Mouse (Mus musculus) MEL (cell line): ENCODE data around the gene Gp9. TPM values are rescaled to one million over a fixed set of nuclear protein-coding genes. Genes with fewer than 3 reads are reported as not detected.

Experiments used
- DNase-seq: peaks from one replicate; pipeline ENCODE4 v3.0.0; 2011; ENCODE audit warnings: low read depth, low spot score
- H3K27ac ChIP-seq: 2 replicates; pipeline ENCODE4 v1.5.1; 2012; ENCODE audit warnings: low read depth, mild to moderate bottlenecking, control low read depth, low read length, moderate library complexity; ENCODE audit not compliant: control insufficient read depth
- H3K27me3 ChIP-seq, 2 experiments: fragments of 150-350 bp in 1 of 2; sonication (generic) in 1 of 2; 2 replicates each; pipeline ENCODE4 v1.6.1; 2012; ENCODE audit warnings: low read length in 2 of 2, mild to moderate bottlenecking in 2 of 2, improper control_type of control experiment in 1 of 2, moderate library complexity in 1 of 2; ENCODE audit not compliant: insufficient read depth in 2 of 2, control insufficient read depth in 1 of 2
- H3K36me3 ChIP-seq, 2 experiments: 2 replicates each; pipeline ENCODE4 v1.6.1; 2012 to 2014; ENCODE audit warnings: low read length in 2 of 2, improper control_type of control experiment in 1 of 2, inconsistent platforms in 1 of 2, mild to moderate bottlenecking in 1 of 2; ENCODE audit not compliant: insufficient read depth in 2 of 2, control insufficient read depth in 1 of 2
- H3K4me1 ChIP-seq, 2 experiments: fragments of 150-350 bp in 1 of 2; sonication (generic) in 1 of 2; 2 replicates each; pipeline ENCODE4 v1.6.1; 2012; ENCODE audit warnings: low read length in 2 of 2, improper control_type of control experiment in 1 of 2, mild to moderate bottlenecking in 1 of 2; ENCODE audit not compliant: insufficient read depth in 2 of 2, control insufficient read depth in 1 of 2
- H3K4me3 ChIP-seq, 2 experiments: fragments of 150-350 bp in 1 of 2; sonication (generic) in 1 of 2; 2 replicates each; pipeline ENCODE4 v1.5.1; 2012; ENCODE audit warnings: low read depth in 2 of 2, low read length in 2 of 2, mild to moderate bottlenecking in 2 of 2, moderate library complexity in 2 of 2, control low read depth in 1 of 2, improper control_type of control experiment in 1 of 2; ENCODE audit not compliant: control insufficient read depth in 1 of 2, insufficient read depth in 1 of 2
- H3K79me2 ChIP-seq: 2 replicates; pipeline ENCODE4 v1.6.1; 2012; ENCODE audit warnings: mild to moderate bottlenecking, low read length, moderate library complexity; ENCODE audit not compliant: control insufficient read depth, poor library complexity, insufficient read depth
- H3K9ac ChIP-seq: 2 replicates; pipeline ENCODE4 v1.6.1; 2012; ENCODE audit warnings: low read depth, mild to moderate bottlenecking, control low read depth, low read length, moderate library complexity; ENCODE audit not compliant: control insufficient read depth, poor library complexity, severe bottlenecking
- H3K9me3 ChIP-seq: fragments of 150-350 bp; sonication (generic); replicated peaks from 2 replicates; pipeline ENCODE4 v1.6.1; 2012; ENCODE audit warnings: mild to moderate bottlenecking, low read length, improper control_type of control experiment, moderate library complexity; ENCODE audit not compliant: insufficient read depth
- CHD1 ChIP-seq: IDR thresholded peaks from 2 replicates; pipeline ENCODE4 v1.6.1; 2012; ENCODE audit warnings: low read depth, mild to moderate bottlenecking, inconsistent platforms, low read length, improper control_type of control experiment
- CHD2 ChIP-seq: IDR thresholded peaks from 2 replicates; pipeline ENCODE4 v1.6.1; 2011; ENCODE audit warnings: low read length, improper control_type of control experiment
- CTCF ChIP-seq, 3 experiments: IDR thresholded peaks in 2 of 3; conservative IDR thresholded peaks in 1 of 3; 2 replicates each; pipeline ENCODE4 v1.5.1; 2011 to 2012; ENCODE audit warnings: low read length in 3 of 3, low read depth in 2 of 3, mild to moderate bottlenecking in 2 of 3, improper control_type of control experiment in 1 of 3, inconsistent platforms in 1 of 3, mixed read lengths in 1 of 3, moderate library complexity in 1 of 3; ENCODE audit not compliant: control insufficient read depth in 1 of 3, insufficient read depth in 1 of 3, poor library complexity in 1 of 3, severe bottlenecking in 1 of 3
- E2F4 ChIP-seq: IDR thresholded peaks from 2 replicates; pipeline ENCODE4 v1.6.1; 2011; ENCODE audit warnings: low read depth, low read length, improper control_type of control experiment, borderline replicate concordance
- ETS1 ChIP-seq: IDR thresholded peaks from 2 replicates; pipeline ENCODE4 v1.6.1; 2012; ENCODE audit warnings: low read depth, mild to moderate bottlenecking, inconsistent platforms, low read length, improper control_type of control experiment, moderate library complexity
- GABPA ChIP-seq: IDR thresholded peaks from 2 replicates; pipeline ENCODE4 v1.6.1; 2012; ENCODE audit warnings: low read depth, mild to moderate bottlenecking, inconsistent platforms, low read length, improper control_type of control experiment, moderate library complexity
- GATA1 ChIP-seq: IDR thresholded peaks from 2 replicates; pipeline ENCODE4 v1.6.1; 2011; ENCODE audit warnings: low read depth, low read length, improper control_type of control experiment
- JUND ChIP-seq: IDR thresholded peaks from 2 replicates; pipeline ENCODE4 v1.6.1; 2011; ENCODE audit warnings: low read depth, mild to moderate bottlenecking, improper control_type of control experiment, low read length
- KAT2A ChIP-seq: conservative IDR thresholded peaks from 2 replicates; pipeline ENCODE4 v1.6.1; 2012; ENCODE audit warnings: low read depth, low read length, improper control_type of control experiment, inconsistent platforms
- MAFK ChIP-seq: IDR thresholded peaks from 2 replicates; pipeline ENCODE4 v1.6.1; 2011; ENCODE audit warnings: low read depth, mild to moderate bottlenecking, low read length, improper control_type of control experiment, borderline replicate concordance
- MAX ChIP-seq: IDR thresholded peaks from 2 replicates; pipeline ENCODE4 v1.6.1; 2011; ENCODE audit warnings: low read length, improper control_type of control experiment
- MXI1 ChIP-seq: IDR thresholded peaks from 2 replicates; pipeline ENCODE4 v1.6.1; 2011; ENCODE audit warnings: mild to moderate bottlenecking, low read depth, low read length, improper control_type of control experiment
- MYC ChIP-seq: IDR thresholded peaks from 2 replicates; pipeline ENCODE4 v1.6.1; 2011; ENCODE audit warnings: low read depth, mild to moderate bottlenecking, low read length, improper control_type of control experiment, moderate library complexity
- NRF1 ChIP-seq: IDR thresholded peaks from 2 replicates; pipeline ENCODE4 v1.6.1; 2014; ENCODE audit warnings: low read depth, mild to moderate bottlenecking, inconsistent platforms, low read length, improper control_type of control experiment, moderate library complexity; ENCODE audit not compliant: poor library complexity, insufficient read depth, severe bottlenecking
- POLR2A ChIP-seq, 2 experiments: IDR thresholded peaks; 2 replicates each; pipeline ENCODE4 v1.6.1; 2011 to 2012; ENCODE audit warnings: low read length in 2 of 2, mild to moderate bottlenecking in 2 of 2, control low read depth in 1 of 2, improper control_type of control experiment in 1 of 2, low read depth in 1 of 2, moderate library complexity in 1 of 2; ENCODE audit not compliant: control insufficient read depth in 1 of 2, insufficient read depth in 1 of 2, poor library complexity in 1 of 2
- POLR2AphosphoS2 ChIP-seq: IDR thresholded peaks from 2 replicates; pipeline ENCODE4 v1.6.1; 2011; ENCODE audit warnings: low read length, improper control_type of control experiment
- RCOR1 ChIP-seq: IDR thresholded peaks from 2 replicates; pipeline ENCODE4 v1.6.1; 2012; ENCODE audit warnings: low read depth, mild to moderate bottlenecking, inconsistent platforms, low read length, improper control_type of control experiment
- SIN3A ChIP-seq: IDR thresholded peaks from 2 replicates; pipeline ENCODE4 v1.6.1; 2012; ENCODE audit warnings: low read length, improper control_type of control experiment, inconsistent platforms
- SMC3 ChIP-seq: IDR thresholded peaks from 2 replicates; pipeline ENCODE4 v1.6.1; 2011; ENCODE audit warnings: low read depth, low read length, improper control_type of control experiment
- TCF12 ChIP-seq: IDR thresholded peaks from 2 replicates; pipeline ENCODE4 v1.6.1; 2014; ENCODE audit warnings: low read depth, mild to moderate bottlenecking, inconsistent platforms, low read length, improper control_type of control experiment, moderate library complexity
- UBTF ChIP-seq: IDR thresholded peaks from 2 replicates; pipeline ENCODE4 v1.6.1; 2012; ENCODE audit warnings: low read depth, mild to moderate bottlenecking, inconsistent platforms, low read length, improper control_type of control experiment, moderate library complexity, borderline replicate concordance; ENCODE audit not compliant: insufficient read depth
- USF1 ChIP-seq: IDR thresholded peaks from 2 replicates; pipeline ENCODE4 v1.6.1; 2014; ENCODE audit warnings: low read depth, mild to moderate bottlenecking, inconsistent platforms, low read length, improper control_type of control experiment, moderate library complexity
- ZC3H11A ChIP-seq: IDR thresholded peaks from 2 replicates; pipeline ENCODE4 v1.6.1; 2012; ENCODE audit warnings: low read depth, mild to moderate bottlenecking, inconsistent platforms, low read length, improper control_type of control experiment
- ZKSCAN1 ChIP-seq: IDR thresholded peaks from 2 replicates; pipeline ENCODE4 v1.6.1; 2012; ENCODE audit warnings: low read depth, mild to moderate bottlenecking, inconsistent platforms, low read length, improper control_type of control experiment, moderate library complexity
- polyA plus RNA-seq, 2 experiments: library from polyadenylated mRNA; stranded (reverse) in 1 of 2; unstranded in 1 of 2; fragments of >175 nt in 1 of 2; fragments of >200 nt in 1 of 2; gene quantifications; 2 replicates each; pipeline versions ENCODE4 v1.2.1 to v1.2.4; 2012; ENCODE audit warnings: low replicate concordance in 2 of 2, low read depth in 1 of 2; ENCODE audit not compliant: insufficient read length in 2 of 2, insufficient read depth in 1 of 2, missing spikeins in 1 of 2
- total RNA-seq: library from RNA; depleted of rRNA; stranded (reverse); fragments of 300-350 nt; gene quantifications from 2 replicates; pipeline ENCODE4 v1.2.3, GENCODE M21; 2012

The Gp9 gene
- total and polyA plus RNA-seq, 3 experiments: 3.9 to 11.1 TPM; not detected in 1

DNA sequence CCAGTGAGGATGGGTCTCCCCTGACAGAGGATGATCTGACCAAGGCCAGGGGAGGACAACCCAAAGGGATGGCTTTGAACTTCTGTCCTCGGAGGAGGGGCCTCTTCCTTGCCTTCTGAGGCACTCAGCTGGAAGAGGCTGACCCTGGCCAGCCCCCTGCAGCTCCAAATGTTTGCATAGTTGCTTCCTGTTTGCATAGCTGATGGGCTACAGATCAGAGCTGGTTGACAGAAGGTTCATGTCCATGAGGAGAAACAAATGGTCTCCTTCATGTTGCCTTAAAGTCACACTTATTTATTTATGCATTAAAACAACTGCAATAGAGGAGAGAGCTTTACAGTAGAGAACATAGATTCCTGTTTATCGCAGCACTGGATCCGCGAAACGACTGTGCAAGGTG, 43.7 kb upstream of the Gp9 start:
- TF ChIP-seq GATA1 (no peak), ETS1 (no peak), CHD2 (no peak), MYC (no peak), ZC3H11A (no peak), JUND (no peak), KAT2A (no peak), POLR2AphosphoS2 (no peak), GABPA (no peak), MXI1 (no peak), CHD1 (no peak), UBTF (no peak), SIN3A (no peak), NRF1 (no peak), TCF12 (no peak), CTCF (IDR thresholded peaks at IDR 0.05 in 2 of 3, conservative IDR thresholded peaks at IDR 0.05 in 1 of 3; ENCODE audit: control insufficient read depth in 1 of 3, insufficient read depth in 1 of 3, low read depth in 2 of 3, low read length in 3 of 3, poor library complexity in 1 of 3, severe bottlenecking in 1 of 3) (no peak), RCOR1 (no peak), POLR2A (IDR thresholded peaks at IDR 0.05; ENCODE audit: control insufficient read depth in 1 of 2, insufficient read depth in 1 of 2, low read depth in 1 of 2, low read length in 2 of 2, poor library complexity in 1 of 2) (no peak)
- TF ChIP-seq, all 39 proteins: peak for 0
- Histone ChIP-seq H3K79me2 (no peaks in the 10 kb centered on the region), H3K4me3 (no peak overlapping the region), H3K4me1 (no peaks in the 10 kb centered on the region), H3K36me3 (no peaks in the 10 kb centered on the region), H3K27me3 (no peaks in the 10 kb centered on the region; a peak in 2 of 4 replicates), H3K9ac (no peak overlapping the region), H3K27ac (no peak overlapping the region), H3K9me3 (no peaks in the 10 kb centered on the region)
- no peak for DNase-seq

DNA sequence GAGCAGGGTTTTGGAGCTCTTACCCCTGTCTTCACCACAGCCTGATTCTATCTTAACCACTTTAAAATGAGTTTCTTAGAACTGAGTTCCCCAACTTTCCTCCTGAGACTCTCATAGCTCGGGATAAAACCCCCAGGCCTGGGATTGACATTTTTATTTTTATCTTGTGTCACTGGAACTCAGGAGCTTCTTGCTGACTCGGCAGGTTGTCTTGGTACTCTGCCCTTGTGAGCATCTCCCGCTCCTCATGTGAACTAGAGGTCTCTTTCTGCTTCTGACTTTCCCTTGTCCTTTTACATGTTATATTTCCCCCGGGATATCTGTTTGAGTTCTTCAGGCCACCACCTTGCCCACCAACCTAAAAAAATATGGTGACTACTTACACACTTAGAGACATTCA, 40.9 kb upstream of the Gp9 start:
- Histone ChIP-seq H3K4me1 (peaks cover 16 to 24% of the 10 kb centered on the region in 2 experiments), H3K36me3 (peaks cover 0 to 12% of the 10 kb centered on the region in 2 experiments; a peak in 2 of 4 replicates)
- TF ChIP-seq SMC3: no peak
- TF ChIP-seq POLR2AphosphoS2: no peak
- TF ChIP-seq MAX: no peak
- TF ChIP-seq E2F4: no peak
- no peak for TF ChIP-seq USF1
- no peak for TF ChIP-seq ZKSCAN1
- no peak for TF ChIP-seq CHD1
- TF ChIP-seq MAFK: peak; percentile 57; the same call in 1 of the 2 replicates
- no peak for TF ChIP-seq MXI1
- TF ChIP-seq, all 39 proteins: peak for 1
- no peak overlapping the region for H3K4me3 ChIP-seq
- H3K9ac ChIP-seq: no peak overlapping the region
- H3K27me3 ChIP-seq: no peaks in the 10 kb centered on the region; a peak in 1 of 4 replicates
- H3K79me2 ChIP-seq: no peaks in the 10 kb centered on the region
- no peaks in the 10 kb centered on the region for H3K9me3 ChIP-seq
- no peak for DNase-seq
- H3K27ac ChIP-seq: no peak overlapping the region
